Mouse (Mus musculus) splenic B cell, adult 2 months (primary cell): ENCODE data around the gene Tmem43.

Experiments used
- DNase-seq: peaks from one replicate; pipeline ENCODE4 v3.0.0-alpha.2; 2011; ENCODE audit warnings: low read depth, low spot score
- H3K27me3 ChIP-seq: 2 replicates; pipeline ENCODE4 v1.6.1; 2012; ENCODE audit warnings: mild to moderate bottlenecking, low read length, moderate library complexity, mixed read lengths; ENCODE audit not compliant: control insufficient read depth, poor library complexity, insufficient read depth, severe bottlenecking
- H3K36me3 ChIP-seq: 2 replicates; pipeline ENCODE4 v1.6.1; 2012; ENCODE audit warnings: mild to moderate bottlenecking, low read length, moderate library complexity, mixed read lengths; ENCODE audit not compliant: control insufficient read depth, poor library complexity, insufficient read depth, severe bottlenecking

The Tmem43 gene

DNA sequence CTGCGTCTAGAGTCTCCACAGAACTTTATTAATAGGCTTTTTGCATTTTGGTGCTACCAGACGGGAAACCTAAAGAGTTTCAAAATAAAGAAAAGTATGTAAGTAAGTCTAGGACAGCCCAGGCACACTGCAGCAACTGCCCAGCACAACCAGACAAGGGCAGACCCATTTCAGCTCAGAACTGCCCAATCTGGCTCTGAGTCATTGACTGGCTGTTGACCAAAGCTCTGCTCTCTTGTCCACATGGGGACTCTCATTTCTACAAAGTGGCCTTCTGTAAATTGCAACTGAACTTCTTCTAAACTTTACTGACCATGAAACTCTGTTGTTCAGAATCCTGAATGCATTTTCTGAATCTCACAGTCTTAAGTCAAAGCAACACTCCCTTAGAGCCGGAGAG lies 61.7 kb downstream of the Tmem43 start:
- Histone ChIP-seq H3K27me3 (no peaks in the 10 kb centered on the region), H3K36me3 (no peaks in the 10 kb centered on the region)
- no peak for DNase-seq

DNA sequence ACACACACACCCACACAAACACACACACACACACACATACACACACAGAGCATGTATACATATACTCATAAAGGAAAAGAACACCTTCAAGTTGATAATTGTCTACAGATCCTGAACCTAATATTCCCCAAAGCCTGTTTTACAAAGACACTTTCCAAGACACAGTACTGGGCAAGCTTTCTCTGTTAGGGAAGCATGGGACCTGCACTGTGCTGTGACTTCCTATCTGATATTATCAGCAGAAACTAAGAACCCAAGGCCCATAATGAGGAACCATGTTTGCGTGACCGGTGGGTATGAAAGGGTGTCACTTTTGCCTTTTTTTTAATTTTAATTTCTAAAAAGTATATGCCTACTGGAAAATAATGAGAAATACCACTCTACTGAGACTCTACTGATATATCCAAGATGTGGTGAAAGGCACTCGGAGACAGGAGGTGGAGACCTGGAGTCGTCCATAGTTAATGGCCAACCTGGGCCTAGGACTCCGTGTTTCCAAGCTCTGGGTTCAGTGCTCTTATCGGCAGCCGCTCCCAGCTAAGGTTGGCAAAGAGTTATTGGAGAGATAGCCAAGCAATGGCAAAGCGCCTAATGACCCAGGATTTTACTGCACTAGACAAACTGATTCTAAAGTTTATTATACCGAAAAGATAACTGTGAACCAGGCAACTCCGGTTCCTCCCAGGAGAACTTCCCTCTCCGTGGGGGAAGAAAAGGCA lies 62.7 kb downstream of the Tmem43 start:
- no peaks in the 10 kb centered on the region for H3K36me3 ChIP-seq
- no peaks in the 10 kb centered on the region for H3K27me3 ChIP-seq
- no peak for DNase-seq
